Mouse (Mus musculus): ENCODE measurements around the gene Il31. TPM values are rescaled to one million over a fixed set of nuclear protein-coding genes. Genes with fewer than 3 reads are reported as not detected.
A peak's percentile ranks its signal among the peaks of the same experiment; 100 is the strongest.

The Il31 gene
- polyA plus RNA-seq, 1 experiment from 2014 or later = not detected

GRCm38 (mm10) chr5:123499717-123500116 lies 10.4 kb upstream of the Il31 start:
- no peak for ATAC-seq (ENCODE audit: insufficient read depth, low FRiP score)
- no peak overlapping the region for H3K4me2 ChIP-seq (ENCODE audit: low read depth, low read length)
- H3K36me3 ChIP-seq (ENCODE audit: control insufficient read depth, insufficient read depth, low read length) = no peaks in the 10 kb centered on the region
- H3K9ac ChIP-seq (ENCODE audit: low read length) = no peak overlapping the region
- no peaks in the 10 kb centered on the region for H3K9me3 ChIP-seq (replicated peaks; ENCODE audit: control insufficient read depth, low read length)
- 0 out of 2 replicates have a peak, but pooled peaks cover 5% of the 10 kb centered on the region for H3K4me1 ChIP-seq (ENCODE audit: control insufficient read depth, insufficient read depth, low read length)
- H3K27ac ChIP-seq (ENCODE audit: low read length) = no peak overlapping the region
- H3K27me3 ChIP-seq (ENCODE audit: control insufficient read depth, insufficient read depth, low read length) = no peaks in the 10 kb centered on the region
- no peak overlapping the region for H3K4me3 ChIP-seq (replicated peaks; ENCODE audit: low read length)
- 37% methylated on average over 4 of the region's 4 CpGs for WGBS

GRCm38 (mm10) chr5:123489935-123490334 lies 646 bp upstream of the Il31 start:
- no peak overlapping the region for H3K4me2 ChIP-seq (ENCODE audit: low read depth, low read length)
- no peak overlapping the region for H3K9ac ChIP-seq (ENCODE audit: low read length)
- H3K27me3 ChIP-seq (ENCODE audit: control insufficient read depth, insufficient read depth, low read length) = no peaks in the 10 kb centered on the region
- no peak for ATAC-seq (ENCODE audit: insufficient read depth, low FRiP score)
- no peaks in the 10 kb centered on the region for H3K4me1 ChIP-seq (ENCODE audit: control insufficient read depth, insufficient read depth, low read length)
- H3K27ac ChIP-seq (ENCODE audit: low read length) = no peak overlapping the region
- H3K4me3 ChIP-seq (replicated peaks; ENCODE audit: low read length) = no peak overlapping the region
- WGBS = 47% methylated on average over 9 of the region's 9 CpGs
- no peaks in the 10 kb centered on the region for H3K36me3 ChIP-seq (ENCODE audit: control insufficient read depth, insufficient read depth, low read length)
- H3K9me3 ChIP-seq (replicated peaks; ENCODE audit: control insufficient read depth, low read length) = no peaks in the 10 kb centered on the region

GRCm38 (mm10) chr5:123487659-123488395 lies 1.5 kb downstream of the Il31 start:
- Histone ChIP-seq H3K9me3 (replicated peaks; ENCODE audit: control insufficient read depth, low read length) (no peaks in the 10 kb centered on the region), H3K36me3 (ENCODE audit: control insufficient read depth, insufficient read depth, low read length) (no peaks in the 10 kb centered on the region), H3K27me3 (ENCODE audit: control insufficient read depth, insufficient read depth, low read length) (no peaks in the 10 kb centered on the region), H3K27ac (ENCODE audit: low read length) (no peak overlapping the region), H3K4me3 (replicated peaks; ENCODE audit: low read length) (no peak overlapping the region), H3K9ac (ENCODE audit: low read length) (no peak overlapping the region), H3K4me1 (ENCODE audit: control insufficient read depth, insufficient read depth, low read length) (no peaks in the 10 kb centered on the region), H3K4me2 (ENCODE audit: low read depth, low read length) (no peak overlapping the region)
- 74% methylated on average over 11 of the region's 11 CpGs for WGBS
- no peak for ATAC-seq (ENCODE audit: insufficient read depth, low FRiP score)

- Histone ChIP-seq H3K4me3 (replicated peaks; ENCODE audit: low read length) (no peak overlapping the region), H3K36me3 (ENCODE audit: control insufficient read depth, insufficient read depth, low read length) (no peaks in the 10 kb centered on the region), H3K4me2 (ENCODE audit: low read depth, low read length) (no peak overlapping the region), H3K27me3 (ENCODE audit: control insufficient read depth, insufficient read depth, low read length) (no peaks in the 10 kb centered on the region), H3K27ac (ENCODE audit: low read length) (no peak overlapping the region), H3K9me3 (replicated peaks; ENCODE audit: control insufficient read depth, low read length) (no peaks in the 10 kb centered on the region), H3K4me1 (ENCODE audit: control insufficient read depth, insufficient read depth, low read length) (no peaks in the 10 kb centered on the region), H3K9ac (ENCODE audit: low read length) (no peak overlapping the region)
- no peak for ATAC-seq (ENCODE audit: insufficient read depth, low FRiP score)
- WGBS = 76% methylated on average over 5 of the region's 5 CpGs
Observed at GRCm38 (mm10) chr5:123473817-123474216, 15.5 kb downstream of the Il31 start.

GRCm38 (mm10) chr5:123470784-123471400 lies 18.4 kb downstream of the Il31 start:
- H3K27ac ChIP-seq (ENCODE audit: low read length) = no peak overlapping the region
- no peak for ATAC-seq (ENCODE audit: insufficient read depth, low FRiP score)
- H3K9me3 ChIP-seq (replicated peaks; ENCODE audit: control insufficient read depth, low read length) = no peaks in the 10 kb centered on the region
- H3K9ac ChIP-seq (ENCODE audit: low read length) = peak overlapping the region; percentile 13; the same call in 1 of the 2 replicates
- peak overlapping the region; percentile 12 for H3K4me3 ChIP-seq (replicated peaks; ENCODE audit: low read length)
- H3K4me1 ChIP-seq (ENCODE audit: control insufficient read depth, insufficient read depth, low read length) = no peaks in the 10 kb centered on the region
- no peaks in the 10 kb centered on the region for H3K27me3 ChIP-seq (ENCODE audit: control insufficient read depth, insufficient read depth, low read length)
- no peaks in the 10 kb centered on the region for H3K36me3 ChIP-seq (ENCODE audit: control insufficient read depth, insufficient read depth, low read length)
- WGBS = 9% methylated on average over 10 of the region's 10 CpGs
- H3K4me2 ChIP-seq (ENCODE audit: low read depth, low read length) = peak overlapping the region; percentile 41

GRCm38 (mm10) chr5:123464638-123465037 lies 24.7 kb downstream of the Il31 start:
- H3K27me3 ChIP-seq (ENCODE audit: control insufficient read depth, insufficient read depth, low read length) = no peaks in the 10 kb centered on the region
- WGBS = 82% methylated on average over 1 of the region's 1 CpGs
- H3K4me3 ChIP-seq (replicated peaks; ENCODE audit: low read length) = no peak overlapping the region
- no peaks in the 10 kb centered on the region for H3K4me1 ChIP-seq (ENCODE audit: control insufficient read depth, insufficient read depth, low read length)
- no peak overlapping the region for H3K4me2 ChIP-seq (ENCODE audit: low read depth, low read length)
- H3K36me3 ChIP-seq (ENCODE audit: control insufficient read depth, insufficient read depth, low read length) = no peaks in the 10 kb centered on the region
- no peak for ATAC-seq (ENCODE audit: insufficient read depth, low FRiP score)
- no peaks in the 10 kb centered on the region for H3K9me3 ChIP-seq (replicated peaks; ENCODE audit: control insufficient read depth, low read length)
- no peak overlapping the region for H3K9ac ChIP-seq (ENCODE audit: low read length)
- H3K27ac ChIP-seq (ENCODE audit: low read length) = no peak overlapping the region

GRCm38 (mm10) chr5:123461420-123461819 lies 27.9 kb downstream of the Il31 start:
- H3K27ac ChIP-seq (ENCODE audit: low read length) = no peak overlapping the region
- no peak for ATAC-seq (ENCODE audit: insufficient read depth, low FRiP score)
- H3K4me3 ChIP-seq (replicated peaks; ENCODE audit: low read length) = no peak overlapping the region
- H3K4me1 ChIP-seq (ENCODE audit: control insufficient read depth, insufficient read depth, low read length) = no peaks in the 10 kb centered on the region
- H3K9ac ChIP-seq (ENCODE audit: low read length) = no peak overlapping the region
- WGBS = 61% methylated on average over 5 of the region's 5 CpGs
- H3K36me3 ChIP-seq (ENCODE audit: control insufficient read depth, insufficient read depth, low read length) = no peaks in the 10 kb centered on the region
- H3K9me3 ChIP-seq (replicated peaks; ENCODE audit: control insufficient read depth, low read length) = no peaks in the 10 kb centered on the region
- H3K4me2 ChIP-seq (ENCODE audit: low read depth, low read length) = no peak overlapping the region
- H3K27me3 ChIP-seq (ENCODE audit: control insufficient read depth, insufficient read depth, low read length) = no peaks in the 10 kb centered on the region

GRCm38 (mm10) chr5:123451886-123452285 lies 37.4 kb downstream of the Il31 start:
- peaks cover 8% of the 10 kb centered on the region; the same call in 1 of the 2 replicates for H3K36me3 ChIP-seq (ENCODE audit: control insufficient read depth, insufficient read depth, low read length)
- 86% methylated on average over 7 of the region's 7 CpGs for WGBS
- ATAC-seq (ENCODE audit: insufficient read depth, low FRiP score) = no peak

GRCm38 (mm10) chr5:123444849-123445334 lies 44.4 kb downstream of the Il31 start:
- WGBS = 87% methylated on average over 5 of the region's 5 CpGs
- no peak for ATAC-seq (ENCODE audit: insufficient read depth, low FRiP score)
- peaks cover 5% of the 10 kb centered on the region; the same call in 1 of the 2 replicates for H3K36me3 ChIP-seq (ENCODE audit: control insufficient read depth, insufficient read depth, low read length)

More at GRCm38 (mm10) chr5:123451886-123452285, 37.4 kb downstream of the Il31 start:
- H3K9ac ChIP-seq (ENCODE audit: low read length) = no peak overlapping the region
- H3K27ac ChIP-seq (ENCODE audit: low read length) = no peak overlapping the region
- no peak overlapping the region for H3K4me3 ChIP-seq (replicated peaks; ENCODE audit: low read length)
- H3K9me3 ChIP-seq (replicated peaks; ENCODE audit: control insufficient read depth, low read length) = no peaks in the 10 kb centered on the region
- no peaks in the 10 kb centered on the region for H3K4me1 ChIP-seq (ENCODE audit: control insufficient read depth, insufficient read depth, low read length)
- no peak overlapping the region for H3K4me2 ChIP-seq (ENCODE audit: low read depth, low read length)
- H3K27me3 ChIP-seq (ENCODE audit: control insufficient read depth, insufficient read depth, low read length) = no peaks in the 10 kb centered on the region

More at GRCm38 (mm10) chr5:123444849-123445334, 44.4 kb downstream of the Il31 start:
- no peaks in the 10 kb centered on the region for H3K4me1 ChIP-seq (ENCODE audit: control insufficient read depth, insufficient read depth, low read length)
- H3K4me2 ChIP-seq (ENCODE audit: low read depth, low read length) = no peak overlapping the region
- H3K27ac ChIP-seq (ENCODE audit: low read length) = no peak overlapping the region
- H3K9ac ChIP-seq (ENCODE audit: low read length) = no peak overlapping the region
- no peaks in the 10 kb centered on the region for H3K9me3 ChIP-seq (replicated peaks; ENCODE audit: control insufficient read depth, low read length)
- no peak overlapping the region for H3K4me3 ChIP-seq (replicated peaks; ENCODE audit: low read length)
- H3K27me3 ChIP-seq (ENCODE audit: control insufficient read depth, insufficient read depth, low read length) = no peaks in the 10 kb centered on the region
